Mouse (Mus musculus): ENCODE measurements around the gene Tpte.

The Tpte gene

GRCm38 (mm10) chr8:22335426-22335825 is 52.2 kb downstream of the Tpte start:
- in situ Hi-C loops (cut with MboI; ENCODE audit: low pct_unique_long_range_greater_than_20kb in 1 of 2, low sequenced_read_pairs in 2 of 2, unreplicated experiment in 1 of 2), result no loop called here

- in situ Hi-C loops (cut with MboI; ENCODE audit: low pct_unique_long_range_greater_than_20kb in 1 of 2, low sequenced_read_pairs in 2 of 2, unreplicated experiment in 1 of 2), result no loop called here
These were observed 76.1 kb downstream of the Tpte start for GRCm38 (mm10) chr8:22359359-22359758.

- in situ Hi-C loops (cut with MboI; ENCODE audit: low pct_unique_long_range_greater_than_20kb in 1 of 2, low sequenced_read_pairs in 2 of 2, unreplicated experiment in 1 of 2), result no loop called here
These were observed 76.6 kb downstream of the Tpte start for GRCm38 (mm10) chr8:22359882-22360281.

GRCm38 (mm10) chr8:22376311-22376710 is 93.1 kb downstream of the Tpte start:
- in situ Hi-C loops (cut with MboI; ENCODE audit: low pct_unique_long_range_greater_than_20kb in 1 of 2, low sequenced_read_pairs in 2 of 2, unreplicated experiment in 1 of 2), result no loop called here

- in situ Hi-C loops (cut with MboI; ENCODE audit: low pct_unique_long_range_greater_than_20kb in 1 of 2, low sequenced_read_pairs in 2 of 2, unreplicated experiment in 1 of 2), result no loop called here
These were observed 93.7 kb downstream of the Tpte start for GRCm38 (mm10) chr8:22376903-22377302.

- in situ Hi-C loops (cut with MboI; ENCODE audit: low pct_unique_long_range_greater_than_20kb in 1 of 2, low sequenced_read_pairs in 2 of 2, unreplicated experiment in 1 of 2), result no loop called here
These were observed 97.7 kb downstream of the Tpte start for GRCm38 (mm10) chr8:22380934-22381333.

GRCm38 (mm10) chr8:22382824-22383595 is 99.8 kb downstream of the Tpte start:
- in situ Hi-C loops (cut with MboI; ENCODE audit: low pct_unique_long_range_greater_than_20kb in 1 of 2, low sequenced_read_pairs in 2 of 2, unreplicated experiment in 1 of 2), result no loop called here

GRCm38 (mm10) chr8:22385158-22385557 is 101.9 kb downstream of the Tpte start:
- in situ Hi-C loops (cut with MboI; ENCODE audit: low pct_unique_long_range_greater_than_20kb in 1 of 2, low sequenced_read_pairs in 2 of 2, unreplicated experiment in 1 of 2), result no loop called here

- in situ Hi-C loops (cut with MboI; ENCODE audit: low pct_unique_long_range_greater_than_20kb in 1 of 2, low sequenced_read_pairs in 2 of 2, unreplicated experiment in 1 of 2), result no loop called here
These were observed 106.6 kb downstream of the Tpte start for GRCm38 (mm10) chr8:22389874-22390273.

GRCm38 (mm10) chr8:22390766-22391463 is 107.7 kb downstream of the Tpte start:
- in situ Hi-C loops (cut with MboI; ENCODE audit: low pct_unique_long_range_greater_than_20kb in 1 of 2, low sequenced_read_pairs in 2 of 2, unreplicated experiment in 1 of 2), result no loop called here

GRCm38 (mm10) chr8:22394471-22394870 is 111.2 kb downstream of the Tpte start:
- in situ Hi-C loops (cut with MboI; ENCODE audit: low pct_unique_long_range_greater_than_20kb in 1 of 2, low sequenced_read_pairs in 2 of 2, unreplicated experiment in 1 of 2), result no loop called here

- in situ Hi-C loops (cut with MboI; ENCODE audit: low pct_unique_long_range_greater_than_20kb in 1 of 2, low sequenced_read_pairs in 2 of 2, unreplicated experiment in 1 of 2), result no loop called here
These were observed 112.0 kb downstream of the Tpte start for GRCm38 (mm10) chr8:22395256-22395655.

GRCm38 (mm10) chr8:22397811-22398141 is 114.5 kb downstream of the Tpte start:
- in situ Hi-C loops (cut with MboI; ENCODE audit: low pct_unique_long_range_greater_than_20kb in 1 of 2, low sequenced_read_pairs in 2 of 2, unreplicated experiment in 1 of 2), result no loop called here

- in situ Hi-C loops (cut with MboI; ENCODE audit: low pct_unique_long_range_greater_than_20kb in 1 of 2, low sequenced_read_pairs in 2 of 2, unreplicated experiment in 1 of 2), result no loop called here
These were observed 115.1 kb downstream of the Tpte start, which contains the start of gene Slc25a15 for GRCm38 (mm10) chr8:22398142-22398951. TSS of gene Slc25a15 (minus strand) at chr8:22398597.

- in situ Hi-C loops (cut with MboI; ENCODE audit: low pct_unique_long_range_greater_than_20kb in 1 of 2, low sequenced_read_pairs in 2 of 2, unreplicated experiment in 1 of 2), result no loop called here
These were observed 116.1 kb downstream of the Tpte start for GRCm38 (mm10) chr8:22399285-22399880.

- in situ Hi-C loops (cut with MboI; ENCODE audit: low pct_unique_long_range_greater_than_20kb in 1 of 2, low sequenced_read_pairs in 2 of 2, unreplicated experiment in 1 of 2), result no loop called here
These were observed 117.4 kb downstream of the Tpte start for GRCm38 (mm10) chr8:22400593-22400992.

- in situ Hi-C loops (cut with MboI; ENCODE audit: low pct_unique_long_range_greater_than_20kb in 1 of 2, low sequenced_read_pairs in 2 of 2, unreplicated experiment in 1 of 2), result no loop called here
These were observed 120.0 kb downstream of the Tpte start for GRCm38 (mm10) chr8:22403235-22403634.

- in situ Hi-C loops (cut with MboI; ENCODE audit: low pct_unique_long_range_greater_than_20kb in 1 of 2, low sequenced_read_pairs in 2 of 2, unreplicated experiment in 1 of 2), result no loop called here
These were observed 122.5 kb downstream of the Tpte start for GRCm38 (mm10) chr8:22405733-22406132.
